Mouse (Mus musculus) heart, adult 11 months (tissue): Measurements from ENCODE around the gene Slamf1.

Experiments
- DNase-seq: peaks from one replicate; pipeline ENCODE4 v3.0.0; 2022

Slamf1 gene

GRCm38 (mm10) chr1:171766898-171767297 lies at the start of gene Slamf1:
Slamf1 (plus strand) TSS chr1:171767127.
- no peak for DNase-seq

GRCm38 (mm10) chr1:171731195-171731594 lies 35.7 kb upstream of the Slamf1 start:
- DNase-seq, result no peak

- no peak for DNase-seq
These were observed 32.0 kb upstream of the Slamf1 start for GRCm38 (mm10) chr1:171734898-171735297.

- DNase-seq, result no peak
These were observed 18.6 kb upstream of the Slamf1 start for GRCm38 (mm10) chr1:171748127-171748969.

- no peak for DNase-seq
These were observed 5.0 kb upstream of the Slamf1 start for GRCm38 (mm10) chr1:171761853-171762448.

- no peak for DNase-seq
These were observed 4.1 kb downstream of the Slamf1 start for GRCm38 (mm10) chr1:171770996-171771395.

GRCm38 (mm10) chr1:171772121-171772735 lies 5.3 kb downstream of the Slamf1 start:
- no peak for DNase-seq

DNA sequence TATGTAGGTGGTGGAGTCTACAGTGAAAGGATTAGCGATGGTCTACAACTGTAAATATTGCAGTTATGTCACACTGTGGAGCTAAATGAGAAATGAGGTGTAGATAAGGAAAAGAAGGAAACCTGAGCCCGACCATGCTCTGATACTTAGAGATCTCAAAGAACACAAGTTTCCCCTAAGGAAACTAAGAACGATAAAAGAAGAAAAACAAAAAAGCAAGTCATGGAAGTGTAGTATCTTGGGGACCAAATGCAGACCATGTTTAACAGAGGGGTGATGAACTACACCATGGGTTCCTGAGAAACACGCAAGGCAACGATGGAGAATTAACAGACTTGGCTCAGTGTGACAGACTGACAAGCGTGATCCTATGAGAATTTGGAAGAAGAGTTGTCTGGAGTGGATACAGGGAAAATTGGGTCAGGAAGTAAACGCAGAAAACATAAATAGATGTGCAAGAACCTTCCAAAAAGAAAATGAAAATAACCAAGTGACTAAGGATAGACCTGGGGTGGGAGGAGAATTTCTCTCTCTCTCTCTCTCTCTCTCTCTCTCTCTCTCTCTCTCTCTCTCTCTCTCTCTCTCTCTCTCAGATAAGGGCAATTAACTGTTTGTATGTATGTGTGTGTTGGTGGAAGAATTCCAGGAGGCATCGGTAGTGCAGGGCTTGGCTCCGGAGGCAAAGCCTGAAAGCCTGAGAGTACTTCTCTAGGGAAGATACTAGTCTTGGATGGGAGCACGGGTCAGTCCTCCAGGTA lies 6.5 kb downstream of the Slamf1 start:
- DNase-seq, result no peak

- no peak for DNase-seq
These were observed 7.3 kb downstream of the Slamf1 start for GRCm38 (mm10) chr1:171774266-171774665.

- no peak for DNase-seq
These were observed 7.8 kb downstream of the Slamf1 start for GRCm38 (mm10) chr1:171774678-171775077.

DNA sequence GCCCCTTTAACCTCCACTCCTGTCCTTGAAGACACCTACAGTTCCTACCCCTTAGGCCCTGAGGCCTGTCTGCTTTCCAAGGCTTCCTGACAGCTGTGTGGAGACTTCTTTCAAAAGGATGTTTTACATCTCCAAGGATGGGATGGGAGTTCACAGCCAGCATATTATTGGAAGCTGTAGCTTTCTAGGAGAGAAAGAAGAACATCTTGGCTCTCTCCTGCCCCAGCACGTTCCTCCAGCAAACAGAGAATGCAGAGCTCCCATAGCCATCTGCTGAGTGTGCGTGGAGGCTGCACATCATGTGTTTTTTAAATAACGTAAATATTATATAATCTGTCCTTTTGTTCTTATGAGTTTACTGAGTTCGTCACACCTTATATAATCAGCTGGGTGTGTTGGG lies 8.9 kb downstream of the Slamf1 start:
- DNase-seq, result no peak

- peak; percentile 80 for DNase-seq
These were observed 10.1 kb downstream of the Slamf1 start for GRCm38 (mm10) chr1:171777026-171777425.

DNA sequence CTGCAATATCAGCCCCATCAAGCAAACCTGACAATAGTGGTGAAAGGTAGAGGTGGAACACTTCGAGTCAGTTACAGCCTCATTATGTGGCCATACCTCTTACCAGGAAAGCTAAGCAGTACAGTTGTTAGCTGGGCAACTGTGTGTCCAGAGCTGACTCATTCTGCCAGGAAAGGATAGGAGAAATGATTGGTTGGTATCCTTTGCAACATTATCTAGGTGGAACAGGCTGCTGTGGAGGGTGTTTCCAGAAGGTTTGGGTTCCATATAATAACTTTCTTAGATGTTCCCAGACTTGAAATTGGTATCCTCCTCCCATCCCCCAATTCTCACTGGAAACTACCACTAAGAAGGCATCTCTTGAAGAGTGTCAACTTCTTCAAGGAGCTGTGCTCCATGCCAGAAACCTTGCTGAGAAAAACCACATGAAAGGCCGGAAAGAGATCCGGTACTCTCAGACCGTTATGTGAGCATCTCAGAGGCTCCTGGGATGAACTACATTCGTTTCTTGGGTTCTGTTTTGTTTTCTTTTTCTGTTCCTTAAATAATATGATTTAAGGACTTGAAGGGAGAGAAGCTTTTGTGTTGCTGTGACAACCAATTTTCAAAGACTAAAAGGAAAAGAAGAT lies 15.5 kb downstream of the Slamf1 start:
- no peak for DNase-seq

GRCm38 (mm10) chr1:171785871-171786270 lies 18.9 kb downstream of the Slamf1 start:
- no peak for DNase-seq

DNA sequence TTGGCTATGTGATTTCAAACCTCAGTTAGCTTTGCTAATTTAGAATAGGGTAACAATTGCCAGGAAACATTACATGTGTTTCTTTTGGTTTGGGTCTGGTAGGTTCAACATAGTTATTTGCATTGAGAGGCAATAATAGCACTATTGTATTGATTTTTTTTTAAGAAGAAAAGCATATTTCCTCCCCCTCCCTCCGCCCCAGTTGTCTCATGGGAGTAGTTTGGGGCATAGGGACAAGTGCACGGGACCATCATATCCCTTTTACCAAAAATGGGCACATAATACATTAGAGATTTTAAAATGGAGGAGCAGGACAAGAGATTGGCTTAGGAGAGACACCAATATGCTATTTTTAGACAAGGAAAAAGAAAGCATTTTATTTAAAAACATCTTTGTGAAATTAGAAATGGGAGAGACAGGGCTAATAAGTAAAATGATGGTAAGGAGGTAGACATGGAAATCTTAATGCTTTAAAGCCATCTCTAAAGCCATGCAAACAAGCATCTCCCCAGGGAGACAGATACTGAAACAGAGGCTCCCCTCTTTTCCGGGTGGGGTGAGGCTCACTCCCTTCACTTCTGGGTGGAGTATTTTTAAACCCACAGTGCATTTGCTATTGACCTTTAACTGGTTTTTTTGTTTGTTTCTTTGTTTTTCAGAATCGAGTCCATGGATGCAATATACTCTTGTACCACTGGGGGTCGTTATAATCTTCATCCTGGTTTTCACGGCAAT lies 20.5 kb downstream of the Slamf1 start:
- DNase-seq, result no peak

GRCm38 (mm10) chr1:171788461-171789283 lies 21.7 kb downstream of the Slamf1 start:
- peak; percentile 52 for DNase-seq

DNA sequence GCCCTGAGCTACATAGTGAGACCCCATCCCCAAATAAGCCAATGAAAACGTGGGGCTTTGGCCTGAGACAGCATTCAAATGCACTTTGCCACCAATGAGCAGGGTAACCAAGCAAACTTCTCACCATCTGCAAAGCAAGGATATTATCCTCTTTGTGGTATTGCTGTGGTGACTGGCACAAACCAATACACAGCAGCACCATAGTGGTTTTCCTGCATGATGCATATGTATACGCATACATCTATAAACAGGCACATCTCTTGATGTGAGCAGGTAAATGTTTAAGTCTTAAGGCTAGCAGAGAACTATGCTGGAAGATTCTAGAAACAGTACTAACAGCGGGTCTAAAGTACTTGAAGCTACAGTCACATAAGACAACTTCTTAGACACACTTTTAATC lies 22.5 kb downstream of the Slamf1 start:
- peak; percentile 12 for DNase-seq

GRCm38 (mm10) chr1:171791491-171791890 lies 24.6 kb downstream of the Slamf1 start:
- DNase-seq, result peak; percentile 68

DNA sequence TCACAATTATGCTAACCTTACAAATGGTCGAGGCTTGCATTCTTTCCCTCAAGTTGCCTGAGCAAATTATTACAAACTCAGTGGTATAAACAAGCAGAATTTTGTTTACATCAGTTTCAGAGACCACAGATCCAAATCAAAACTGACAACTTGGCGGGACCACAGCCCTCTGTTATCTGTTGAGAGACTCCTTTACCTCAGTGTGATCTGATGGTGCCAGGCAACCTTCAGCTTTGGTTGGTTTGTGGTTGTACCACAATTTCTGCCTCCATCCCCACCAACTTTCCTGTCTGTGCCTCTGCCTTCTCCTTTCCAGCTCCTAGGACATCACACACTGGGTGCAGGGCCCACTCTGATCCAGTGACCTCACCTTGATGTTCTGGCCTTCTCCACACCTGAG lies 29.3 kb downstream of the Slamf1 start:
- DNase-seq, result peak; percentile 71

GRCm38 (mm10) chr1:171797840-171798239 lies 30.9 kb downstream of the Slamf1 start:
- DNase-seq, result peak; percentile 18

DNA sequence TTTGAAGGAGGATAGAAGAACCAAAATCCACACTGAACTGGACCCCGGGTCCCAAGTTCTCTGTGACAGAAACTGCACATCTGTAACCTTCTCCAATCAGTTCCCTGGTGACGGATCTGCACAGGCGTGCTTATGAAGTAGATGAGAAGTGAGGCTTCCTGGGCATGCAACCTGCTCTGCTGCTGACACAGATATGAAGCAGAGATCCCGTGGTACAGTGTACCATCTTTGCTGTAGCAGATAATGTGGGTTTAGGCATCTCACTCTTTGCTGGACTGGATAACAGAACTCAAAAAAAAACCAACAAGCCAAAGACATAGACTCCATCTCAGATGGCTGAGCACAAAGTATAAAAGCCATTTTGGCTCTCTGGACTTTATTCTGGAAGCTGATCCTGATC lies 32.7 kb downstream of the Slamf1 start:
- DNase-seq, result peak; percentile 49
